Mouse (Mus musculus) lung, embryonic 14.5 days (tissue): Measurements from ENCODE around the gene Senp3. TPM values are rescaled to one million over a fixed set of nuclear protein-coding genes. Genes with fewer than 3 reads are reported as not detected.

Experiments used
- ATAC-seq: fragments of 200-750 bp; cut with Nextera tagmentation; 2 replicates; pipeline ENCODE4 v1.8.0; 2017; ENCODE audit warnings: mild to moderate bottlenecking, moderate TSS enrichment, moderate library complexity; ENCODE audit not compliant: insufficient read depth
- DNase-seq: peaks from one replicate; pipeline ENCODE4 v3.0.0-alpha.2; 2015
- H3K27ac ChIP-seq: fragments of 300-500 bp; sonication (generic); 2 replicates; pipeline ENCODE4 v1.5.1; 2014; ENCODE audit warnings: low read depth, mild to moderate bottlenecking, moderate library complexity
- H3K27me3 ChIP-seq: fragments of 300-500 bp; sonication (generic); 2 replicates; pipeline ENCODE4 v1.6.1; 2014; ENCODE audit warnings: low read length, control low read depth; ENCODE audit not compliant: insufficient read depth
- H3K36me3 ChIP-seq: fragments of 300-500 bp; sonication (generic); 2 replicates; pipeline ENCODE4 v1.6.1; 2014; ENCODE audit warnings: control low read depth; ENCODE audit not compliant: insufficient read depth
- H3K4me1 ChIP-seq: fragments of 300-500 bp; sonication (generic); 2 replicates; pipeline ENCODE4 v1.6.1; 2014; ENCODE audit warnings: antibody characterized with exemption, control low read depth; ENCODE audit not compliant: insufficient read depth
- H3K4me2 ChIP-seq: fragments of 300-500 bp; sonication (generic); 2 replicates; pipeline ENCODE4 v1.6.1; 2014; ENCODE audit warnings: mild to moderate bottlenecking
- H3K4me3 ChIP-seq: fragments of 300-500 bp; sonication (generic); 2 replicates; pipeline ENCODE4 v1.5.1; 2014; ENCODE audit warnings: low read depth, low read length
- H3K9ac ChIP-seq: fragments of 300-500 bp; sonication (generic); 2 replicates; pipeline ENCODE4 v1.6.1; 2014
- H3K9me3 ChIP-seq: fragments of 300-500 bp; sonication (generic); 2 replicates; pipeline ENCODE4 v1.6.1; 2016; ENCODE audit warnings: low read depth, low read length, control low read depth
- CTCF ChIP-seq: IDR thresholded peaks from 2 replicates; pipeline ENCODE4 v1.5.1; 2016; ENCODE audit warnings: antibody characterized with exemption, low read depth
- WGBS: fragments of 180-500 bp; shearing (Covaris S2); extraction: QIAGEN DNeasy Blood & Tissue Kit; methylation state at CpG from one replicate; pipeline ENCODE4 v1.1.7; 2014; 5-methylcytosine and 5-hydroxymethylcytosine counted together
- polyA plus RNA-seq: library from polyadenylated mRNA; unstranded; fragments of >200 nt; fragmentation: Nextera tagmentation; extraction: Ambion mirVana; gene quantifications from 2 replicates; pipeline ENCODE4 v1.2.1, GENCODE M21; 2014

Senp3 gene
- polyA plus RNA-seq, 1 experiment from 2014 or later = 95.0 TPM

DNA sequence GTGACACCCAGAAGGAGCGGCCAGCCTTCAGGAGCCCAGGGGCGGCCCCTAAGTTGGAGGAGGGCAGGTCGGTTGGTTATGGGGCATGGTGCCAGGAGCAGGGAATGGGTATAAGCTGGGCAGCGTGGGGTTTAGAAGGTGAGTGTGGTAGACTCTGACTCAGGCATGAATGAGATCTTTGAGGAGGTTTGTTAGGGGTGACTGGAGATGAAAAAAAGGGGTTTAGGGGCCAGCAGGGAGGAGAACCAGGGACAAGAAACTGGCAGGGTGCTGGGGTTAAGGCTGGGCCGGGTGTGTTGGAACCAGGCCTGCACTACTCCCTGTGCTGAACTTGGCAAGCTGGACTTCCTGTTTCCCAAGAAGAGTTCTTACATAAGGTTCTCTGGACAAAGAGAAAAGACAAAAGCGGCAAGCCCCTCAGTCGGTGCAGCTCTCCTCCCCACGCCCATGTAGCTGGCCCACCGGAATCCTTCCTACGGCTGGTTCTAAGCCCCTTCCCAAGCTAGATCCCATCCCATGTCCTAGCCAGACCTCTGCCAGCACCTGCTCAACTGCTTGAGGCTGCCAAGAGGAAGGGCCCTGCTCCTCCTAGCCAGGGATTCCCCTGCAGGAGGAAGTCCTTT is 3.8 kb upstream of the Senp3 start, which contains the start of gene Tnfsf13:
Tnfsf13 (minus strand) TSS at position 259 of the 623 bp plus-strand sequence.
- Histone ChIP-seq H3K9ac (peak within 1 kb of the TSS; percentile 39), H3K9me3 (no peaks in the 10 kb centered on the region), H3K27ac (peak within 1 kb of the TSS; percentile 77), H3K4me3 (no peak within 1 kb of the TSS), H3K36me3 (0 out of 2 replicates have a peak, but pooled peaks cover under 1% of the 10 kb centered on the region), H3K4me1 (peaks cover 15% of the 10 kb centered on the region), H3K4me2 (peak within 1 kb of the TSS; percentile 36; the same call in 1 of the 2 replicates), H3K27me3 (no peaks in the 10 kb centered on the region)
- ATAC-seq (no peak), DNase-seq (peak; percentile 77)
- no peak for TF ChIP-seq CTCF
- WGBS = 64% methylated on average over 10 of the region's 10 CpGs

DNA sequence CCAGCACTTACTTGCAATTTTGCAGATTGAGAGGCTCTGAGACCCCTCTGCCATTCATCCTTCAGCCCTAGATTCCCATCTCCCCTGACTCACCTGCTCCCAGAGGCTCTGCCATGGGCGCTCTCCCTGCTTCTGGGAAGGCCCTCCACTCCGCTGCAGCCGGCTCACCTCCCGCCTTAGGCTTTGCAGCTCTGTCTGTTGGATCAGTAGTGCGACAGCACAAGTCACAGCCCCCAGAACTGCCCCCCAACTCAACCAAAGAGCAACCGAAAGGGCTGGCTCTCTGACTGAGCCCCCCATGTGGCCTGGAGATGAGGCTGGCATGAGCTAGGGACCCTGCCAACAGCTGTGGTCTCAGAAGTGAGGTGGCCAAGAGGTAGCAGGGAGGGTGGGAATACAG is 3.1 kb upstream of the Senp3 start:
- no peak overlapping the region for H3K4me2 ChIP-seq
- no peak overlapping the region for H3K27ac ChIP-seq
- peaks cover 8% of the 10 kb centered on the region for H3K36me3 ChIP-seq
- DNase-seq = no peak
- TF ChIP-seq CTCF = no peak
- no peaks in the 10 kb centered on the region for H3K9me3 ChIP-seq
- H3K4me3 ChIP-seq = no peak overlapping the region
- H3K27me3 ChIP-seq = no peaks in the 10 kb centered on the region
- peaks cover 18% of the 10 kb centered on the region for H3K4me1 ChIP-seq
- WGBS = 80% methylated on average over 6 of the region's 6 CpGs
- ATAC-seq = no peak
- no peak overlapping the region for H3K9ac ChIP-seq

DNA sequence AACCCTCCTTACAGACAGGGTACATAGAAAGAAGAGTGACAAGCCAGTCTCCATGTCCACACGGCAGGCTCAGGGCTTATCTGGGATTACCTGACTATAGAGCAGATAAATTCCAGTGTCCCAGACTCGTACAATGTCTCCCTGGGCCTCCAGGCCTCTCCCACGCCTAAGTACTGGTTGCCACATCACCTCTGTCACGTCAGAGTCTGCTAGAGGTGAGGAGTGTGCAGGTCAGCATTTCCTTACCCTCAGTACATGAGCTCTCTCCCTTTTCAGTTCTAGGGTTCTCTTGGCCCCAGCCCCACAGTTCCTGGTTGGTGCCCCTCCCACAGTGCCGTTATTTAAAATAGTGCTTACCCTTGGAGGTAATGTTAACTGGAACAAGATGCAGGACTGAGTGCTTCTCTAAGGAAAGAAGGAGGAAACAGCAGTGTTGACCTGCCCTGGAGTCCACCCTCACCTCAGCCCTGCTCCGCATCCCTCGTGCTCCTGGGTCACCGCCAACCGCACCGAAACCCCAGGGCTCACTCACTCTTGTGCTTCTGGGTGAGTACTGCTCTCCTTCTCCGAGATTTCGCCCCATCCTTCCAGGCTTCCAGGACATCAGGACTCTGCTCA is 2.4 kb upstream of the Senp3 start:
- H3K9me3 ChIP-seq = no peaks in the 10 kb centered on the region
- H3K36me3 ChIP-seq = peaks cover 14% of the 10 kb centered on the region
- no peak overlapping the region for H3K9ac ChIP-seq
- WGBS = 81% methylated on average over 12 of the region's 12 CpGs
- no peaks in the 10 kb centered on the region for H3K27me3 ChIP-seq
- DNase-seq (no peak), ATAC-seq (no peak)
- no peak overlapping the region for H3K4me2 ChIP-seq
- no peak for TF ChIP-seq CTCF
- no peak overlapping the region for H3K27ac ChIP-seq
- peaks cover 18% of the 10 kb centered on the region for H3K4me1 ChIP-seq
- no peak overlapping the region for H3K4me3 ChIP-seq

DNA sequence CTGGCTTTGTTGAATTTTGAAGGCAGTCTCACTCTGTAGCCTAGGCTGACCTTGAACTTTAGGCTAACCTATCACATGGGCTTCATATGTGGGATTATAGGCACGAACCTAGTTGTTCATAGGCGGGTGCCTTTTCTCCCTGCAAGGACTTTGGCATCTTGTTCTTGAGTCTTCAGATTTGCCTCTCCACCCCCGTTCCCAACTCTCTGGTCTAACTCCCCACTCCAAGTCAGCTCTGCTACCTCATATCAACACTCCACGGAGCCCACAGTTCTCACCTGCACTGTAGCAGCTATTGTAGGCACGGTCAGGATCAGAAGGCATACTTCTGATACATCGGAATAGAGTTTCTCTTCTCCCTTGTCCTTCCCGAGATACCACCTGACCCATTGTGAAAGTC is 1.7 kb upstream of the Senp3 start:
- Histone ChIP-seq H3K27me3 (no peaks in the 10 kb centered on the region), H3K36me3 (peaks cover 20% of the 10 kb centered on the region), H3K4me2 (peak overlapping the region; percentile 95), H3K4me1 (peaks cover 18% of the 10 kb centered on the region), H3K4me3 (no peak overlapping the region), H3K9ac (peak overlapping the region; percentile 47; the same call in 1 of the 2 replicates), H3K9me3 (no peaks in the 10 kb centered on the region), H3K27ac (peak overlapping the region; percentile 81; the same call in 1 of the 2 replicates)
- DNase-seq (no peak), ATAC-seq (no peak)
- 63% methylated on average over 7 of the region's 7 CpGs for WGBS
- TF ChIP-seq CTCF = no peak

DNA sequence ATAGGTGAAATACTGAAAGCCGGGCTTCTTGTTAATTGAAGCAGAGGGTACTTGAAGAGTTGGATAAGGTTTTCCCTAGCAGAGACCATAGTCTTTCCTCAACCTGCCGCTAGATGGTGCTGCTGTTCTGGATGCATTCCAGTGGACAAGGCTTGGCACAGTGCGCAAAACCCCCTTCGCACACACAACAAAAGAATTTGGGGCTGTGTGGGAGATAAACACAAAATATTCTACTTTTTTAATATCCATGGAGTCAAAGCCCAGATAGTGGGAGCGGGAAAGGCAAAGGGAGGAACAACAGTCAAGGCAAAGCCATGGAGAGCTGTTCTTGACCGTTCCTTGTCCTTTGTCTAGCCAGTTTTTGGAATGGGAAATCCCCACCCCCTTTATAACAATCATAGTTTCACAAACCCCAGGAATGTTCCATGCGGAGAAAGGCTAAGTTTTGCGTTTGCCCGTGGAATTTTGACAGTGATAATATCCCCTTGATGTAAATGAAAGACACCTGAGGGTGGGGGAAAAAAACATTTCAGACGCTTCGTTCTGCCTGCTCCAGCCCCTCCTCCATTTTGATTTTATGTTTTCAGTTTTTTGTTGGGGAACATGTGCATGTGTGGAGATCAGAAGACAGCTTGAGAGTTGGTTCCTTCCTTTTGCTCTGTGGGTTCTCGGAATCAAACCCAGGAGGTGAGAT is 1.1 kb upstream of the Senp3 start:
- H3K36me3 ChIP-seq = peaks cover 26% of the 10 kb centered on the region
- H3K4me1 ChIP-seq = peaks cover 18% of the 10 kb centered on the region

DNA sequence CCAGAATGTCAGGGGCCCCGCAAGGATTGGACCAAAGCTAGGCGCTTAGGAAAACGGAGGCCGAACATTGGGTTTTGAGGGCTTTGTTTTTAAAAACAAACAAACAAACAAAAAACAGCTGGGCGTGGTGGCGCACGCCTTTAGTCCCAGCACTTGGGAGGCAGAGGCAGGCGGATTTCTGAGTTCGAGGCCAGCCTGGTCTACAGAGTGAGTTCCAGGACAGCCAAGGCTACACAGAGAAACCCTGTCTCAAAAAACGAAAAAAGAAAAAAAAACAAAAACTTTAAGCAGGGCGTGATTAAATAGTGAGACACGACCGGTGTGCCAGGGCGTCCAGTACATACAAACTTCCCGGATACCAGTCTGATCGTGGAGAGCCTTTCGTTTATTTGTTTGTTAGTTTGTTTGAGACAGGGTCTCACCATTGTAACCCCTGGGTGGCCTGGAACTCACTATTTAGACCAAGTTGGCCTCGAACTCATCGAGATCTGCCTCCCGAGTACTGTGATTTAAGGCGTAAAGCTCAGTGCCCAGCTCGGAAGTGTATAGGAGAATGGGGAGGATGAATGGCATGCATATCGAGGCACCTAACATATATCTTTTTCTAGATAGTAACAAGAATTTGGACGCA is 440 bp upstream of the Senp3 start:
- H3K4me3 ChIP-seq = peak overlapping the region; percentile 87
- TF ChIP-seq CTCF = no peak
- DNase-seq (no peak), ATAC-seq (peak; percentile 14; the same call in 1 of the 2 replicates)
- 18% methylated on average over 24 of the region's 24 CpGs for WGBS
- peaks cover 18% of the 10 kb centered on the region for H3K4me1 ChIP-seq
- H3K9ac ChIP-seq = peak overlapping the region; percentile 78
- peak overlapping the region; percentile 96 for H3K27ac ChIP-seq
- H3K9me3 ChIP-seq = no peaks in the 10 kb centered on the region
- H3K27me3 ChIP-seq = no peaks in the 10 kb centered on the region
- peak overlapping the region; percentile 95 for H3K4me2 ChIP-seq
- peaks cover 33% of the 10 kb centered on the region for H3K36me3 ChIP-seq

More for the DNA sequence above, 1.1 kb upstream of the Senp3 start:
- no peaks in the 10 kb centered on the region for H3K9me3 ChIP-seq
- H3K27me3 ChIP-seq = no peaks in the 10 kb centered on the region
- peak; percentile 96 for TF ChIP-seq CTCF
- peak overlapping the region; percentile 47 for H3K9ac ChIP-seq
- 11% methylated on average over 12 of the region's 12 CpGs for WGBS
- peak overlapping the region; percentile 87 for H3K4me3 ChIP-seq
- ATAC-seq (0 out of 2 replicates have a peak, but pooled peaks have one; percentile 39), DNase-seq (peak; percentile 98)
- H3K4me2 ChIP-seq = peak overlapping the region; percentile 95
- peak overlapping the region; percentile 96 for H3K27ac ChIP-seq
